Mouse (Mus musculus): ENCODE measurements around the gene Gm49510.

Gene Gm49510

GRCm38 (mm10) chr15:78930801-78931426, 31.4 kb downstream of the Gm49510 start:
- in situ Hi-C loops (cut with MboI; ENCODE audit: low pct_unique_long_range_greater_than_20kb in 1 of 2, low sequenced_read_pairs in 2 of 2, unreplicated experiment in 1 of 2) = no loop called here

DNA sequence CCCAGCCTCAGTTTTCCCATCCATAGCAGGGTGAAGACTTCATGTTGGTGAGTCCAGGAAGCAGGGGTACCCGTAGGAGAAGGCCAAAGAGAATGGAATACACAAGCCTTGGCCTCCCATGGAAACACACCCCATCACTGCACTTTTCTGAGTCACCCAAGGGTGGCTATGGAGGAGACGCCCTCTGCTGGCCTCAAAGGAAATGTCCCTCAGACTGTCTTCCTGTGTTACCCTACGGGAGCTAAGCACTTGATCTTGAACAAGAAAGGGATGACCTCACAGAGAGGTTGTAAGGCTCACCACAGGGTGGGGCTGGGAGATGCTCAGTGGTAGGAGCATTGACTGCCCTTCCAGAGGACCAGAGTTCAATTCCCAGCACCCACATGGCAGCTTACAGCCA, 32.1 kb downstream of the Gm49510 start:
- in situ Hi-C loops (cut with MboI; ENCODE audit: low pct_unique_long_range_greater_than_20kb in 1 of 2, low sequenced_read_pairs in 2 of 2, unreplicated experiment in 1 of 2) = no loop called here

DNA sequence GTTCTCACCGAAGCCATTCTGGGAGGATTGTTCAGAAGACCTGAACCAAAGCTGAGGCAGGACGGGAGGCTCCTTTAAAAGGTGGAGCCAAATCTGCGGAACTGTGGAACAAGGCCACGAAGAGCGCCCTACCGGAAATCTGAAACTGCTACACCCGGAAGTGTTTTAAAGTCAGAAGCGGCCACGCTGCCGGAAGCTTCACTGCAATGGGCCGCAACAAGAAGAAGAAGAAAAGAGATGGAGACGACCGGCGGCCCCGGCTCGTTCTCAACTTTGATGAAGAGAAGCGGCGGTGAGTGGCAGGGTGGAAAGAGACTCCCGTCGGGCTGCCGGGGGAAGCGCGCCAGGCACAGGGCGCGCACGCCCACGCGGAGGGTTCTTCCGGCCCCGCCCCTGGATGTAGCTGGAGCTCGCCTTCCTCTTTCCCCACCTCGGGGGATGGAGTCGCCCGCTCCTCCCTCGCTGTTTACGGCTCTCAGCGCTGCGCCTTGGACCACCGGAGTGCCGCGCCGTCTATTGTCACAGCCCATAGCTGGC, 35.4 kb downstream of the Gm49510 start, which contains the start of gene Nol12:
Gene Nol12 (plus strand): TSS at position 150 of the 537 bp plus-strand sequence.
- in situ Hi-C loops (cut with MboI; ENCODE audit: low pct_unique_long_range_greater_than_20kb in 1 of 2, low sequenced_read_pairs in 2 of 2, unreplicated experiment in 1 of 2) = no loop called here

DNA sequence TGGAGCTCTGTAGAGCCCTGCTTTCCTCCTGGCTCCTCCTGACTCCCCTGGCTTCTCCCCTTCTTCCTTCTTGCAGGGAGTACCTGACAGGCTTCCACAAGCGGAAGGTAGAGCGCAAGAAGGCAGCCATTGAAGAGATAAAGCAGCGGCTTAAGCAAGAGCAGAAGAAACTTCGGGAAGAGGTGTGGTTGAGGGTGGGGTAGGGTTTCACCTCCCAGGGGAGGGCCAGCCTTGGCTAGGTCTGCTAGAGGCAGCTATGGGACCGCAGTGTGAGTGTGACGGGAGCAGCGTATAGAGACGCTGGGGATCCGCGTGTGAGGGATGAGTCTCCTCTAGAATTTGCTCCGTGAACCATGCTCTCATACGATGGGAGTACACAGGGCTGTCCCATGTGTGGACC, 36.9 kb downstream of the Gm49510 start:
- in situ Hi-C loops (cut with MboI; ENCODE audit: low pct_unique_long_range_greater_than_20kb in 1 of 2, low sequenced_read_pairs in 2 of 2, unreplicated experiment in 1 of 2) = no loop called here

DNA sequence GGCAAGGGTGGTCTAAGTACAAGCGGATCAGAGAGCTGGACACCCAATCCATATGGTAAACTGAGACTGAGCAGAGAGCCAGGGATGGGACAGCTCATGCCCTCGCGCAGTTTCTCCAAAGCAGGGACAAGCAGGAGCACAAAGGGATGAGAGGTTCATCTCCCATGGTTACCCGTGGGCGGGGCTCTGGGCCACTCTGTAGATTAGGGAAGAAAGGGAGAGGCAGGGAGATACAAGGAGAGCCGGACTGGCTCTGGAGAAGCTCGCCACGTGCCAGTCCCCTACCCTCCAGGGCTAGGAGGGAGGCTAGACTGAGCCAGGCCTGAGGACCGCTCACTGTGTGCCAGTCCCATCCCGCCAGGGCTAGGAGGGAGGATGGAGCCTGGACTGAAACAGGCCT, 37.8 kb downstream of the Gm49510 start:
- in situ Hi-C loops (cut with MboI; ENCODE audit: low pct_unique_long_range_greater_than_20kb in 1 of 2, low sequenced_read_pairs in 2 of 2, unreplicated experiment in 1 of 2) = no loop called here

GRCm38 (mm10) chr15:78937963-78938362, 38.5 kb downstream of the Gm49510 start:
- in situ Hi-C loops (cut with MboI; ENCODE audit: low pct_unique_long_range_greater_than_20kb in 1 of 2, low sequenced_read_pairs in 2 of 2, unreplicated experiment in 1 of 2) = no loop called here

DNA sequence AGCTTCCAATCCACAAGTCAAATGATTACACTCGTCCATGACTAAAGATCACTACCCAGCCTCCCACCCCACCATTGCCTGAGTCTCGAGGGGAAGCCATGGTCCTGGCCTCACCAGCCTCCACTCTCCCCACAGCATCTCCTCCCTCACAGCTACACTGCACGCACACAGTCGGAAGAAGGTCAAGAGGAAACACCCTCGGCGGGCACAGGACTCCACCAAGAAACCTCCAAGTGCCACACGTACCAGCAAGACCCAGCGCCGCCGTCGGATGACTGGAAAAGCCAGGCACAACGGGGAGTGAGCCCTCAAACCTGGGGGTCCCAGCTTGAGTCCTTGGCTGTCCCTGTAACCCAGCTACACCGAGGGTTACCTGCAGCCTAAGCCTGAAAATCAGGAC, 40.9 kb downstream of the Gm49510 start:
- in situ Hi-C loops (cut with MboI; ENCODE audit: low pct_unique_long_range_greater_than_20kb in 1 of 2, low sequenced_read_pairs in 2 of 2, unreplicated experiment in 1 of 2) = no loop called here

DNA sequence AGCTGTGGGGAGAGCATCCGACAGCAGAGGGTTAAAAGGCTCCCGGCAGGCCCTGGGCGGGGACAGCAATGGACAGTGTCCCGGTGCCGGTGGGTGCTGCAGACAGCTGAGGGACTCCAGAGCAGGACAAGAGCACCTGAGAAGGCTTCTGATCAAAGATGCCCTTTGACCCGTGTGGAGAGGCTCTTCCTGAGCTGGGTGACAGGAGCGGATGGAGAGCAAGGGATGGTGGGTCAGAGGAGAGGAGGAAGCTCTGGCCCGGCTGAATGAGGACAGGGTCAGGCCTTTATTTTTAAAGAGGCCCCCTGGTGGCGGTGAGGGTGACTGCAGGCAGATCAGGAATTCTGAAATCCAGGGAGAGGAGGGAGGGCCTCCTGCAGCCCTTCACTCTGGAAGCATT, 43.2 kb downstream of the Gm49510 start:
- in situ Hi-C loops (cut with MboI; ENCODE audit: low pct_unique_long_range_greater_than_20kb in 1 of 2, low sequenced_read_pairs in 2 of 2, unreplicated experiment in 1 of 2) = no loop called here

DNA sequence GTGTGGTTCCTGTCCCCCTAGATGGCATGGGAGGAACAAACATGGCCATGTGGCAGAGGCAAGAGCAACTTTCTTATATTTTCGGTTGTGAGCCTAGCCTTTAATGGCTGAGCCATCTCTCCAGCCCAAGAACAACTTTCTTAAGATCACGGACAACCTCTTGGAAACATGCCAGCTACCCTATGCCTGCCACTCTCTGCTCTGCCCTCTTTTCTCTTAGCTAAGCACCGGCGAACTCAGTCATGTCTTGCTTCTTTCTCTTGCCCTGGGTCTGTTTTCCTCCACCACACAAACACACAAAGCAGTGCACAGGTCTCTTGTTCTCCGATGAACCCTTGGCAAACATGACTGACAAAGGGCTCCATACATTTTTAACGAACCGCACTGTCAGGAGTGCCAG, 46.8 kb downstream of the Gm49510 start:
- in situ Hi-C loops (cut with MboI; ENCODE audit: low pct_unique_long_range_greater_than_20kb in 1 of 2, low sequenced_read_pairs in 2 of 2, unreplicated experiment in 1 of 2) = no loop called here

GRCm38 (mm10) chr15:78947657-78948056, 48.2 kb downstream of the Gm49510 start, which contains the start of gene Triobp:
Gene Triobp, plus strand, starts transcription at chr15:78947724.
- in situ Hi-C loops (cut with MboI; ENCODE audit: low pct_unique_long_range_greater_than_20kb in 1 of 2, low sequenced_read_pairs in 2 of 2, unreplicated experiment in 1 of 2) = no loop called here

GRCm38 (mm10) chr15:78948152-78948725, 48.8 kb downstream of the Gm49510 start:
- in situ Hi-C loops (cut with MboI; ENCODE audit: low pct_unique_long_range_greater_than_20kb in 1 of 2, low sequenced_read_pairs in 2 of 2, unreplicated experiment in 1 of 2) = no loop called here

DNA sequence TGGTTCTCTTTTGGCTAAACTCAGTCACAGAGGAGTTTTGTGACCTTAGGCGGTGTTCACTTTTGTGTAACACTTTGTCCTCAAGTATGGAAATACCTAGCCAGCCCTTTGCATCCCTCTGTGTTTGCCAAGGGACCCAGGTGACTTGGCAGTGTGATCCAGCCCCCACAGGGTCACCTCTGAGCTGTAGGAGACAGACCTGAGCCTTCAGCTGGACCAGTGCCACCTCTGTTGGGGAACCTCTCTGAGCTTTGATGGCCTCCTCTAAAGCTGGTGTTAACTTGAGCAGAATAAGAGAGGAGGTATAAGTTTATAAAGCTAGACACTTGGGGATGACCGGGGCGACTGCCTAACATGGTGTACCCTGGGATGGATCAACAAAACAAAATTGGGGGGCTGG, 49.4 kb downstream of the Gm49510 start:
- in situ Hi-C loops (cut with MboI; ENCODE audit: low pct_unique_long_range_greater_than_20kb in 1 of 2, low sequenced_read_pairs in 2 of 2, unreplicated experiment in 1 of 2) = no loop called here

DNA sequence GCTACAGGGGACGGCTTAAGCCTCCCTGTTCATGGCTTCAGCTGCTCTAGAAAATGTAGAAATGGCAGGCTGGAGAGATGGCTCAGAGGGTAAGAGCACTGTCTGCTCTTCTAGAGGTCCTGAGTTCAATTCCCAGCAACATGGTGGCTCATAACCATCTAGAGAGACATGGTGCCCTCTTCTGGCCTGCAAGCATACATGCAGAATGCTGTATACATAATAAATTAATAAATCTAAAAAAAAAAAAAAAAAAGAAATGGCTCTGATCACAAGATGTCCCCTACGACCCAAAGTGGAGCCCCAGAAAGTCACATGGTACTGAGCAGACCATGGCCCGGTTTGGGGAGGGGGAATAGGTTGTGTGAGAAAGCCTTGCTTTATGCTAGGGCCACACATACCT, 56.2 kb downstream of the Gm49510 start:
- in situ Hi-C loops (cut with MboI; ENCODE audit: low pct_unique_long_range_greater_than_20kb in 1 of 2, low sequenced_read_pairs in 2 of 2, unreplicated experiment in 1 of 2) = no loop called here

DNA sequence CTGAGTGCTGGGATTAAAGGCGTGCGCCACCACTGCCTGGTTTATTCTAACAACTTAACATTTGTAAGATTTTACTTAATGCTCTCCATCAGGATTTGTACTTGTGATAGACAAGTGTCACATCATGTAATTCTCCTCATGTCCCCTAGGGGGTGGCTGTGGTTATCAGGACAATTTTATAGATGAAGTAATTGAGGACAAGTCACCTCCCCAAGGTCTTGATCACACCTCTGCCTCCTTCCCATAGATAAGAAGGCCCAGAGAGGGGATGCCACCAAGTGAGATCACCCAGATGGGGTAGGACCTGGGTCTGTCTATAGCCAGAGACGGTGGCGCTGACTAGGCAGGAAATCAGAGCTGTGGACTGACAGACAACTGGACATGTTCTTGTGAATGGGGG, 56.9 kb downstream of the Gm49510 start:
- in situ Hi-C loops (cut with MboI; ENCODE audit: low pct_unique_long_range_greater_than_20kb in 1 of 2, low sequenced_read_pairs in 2 of 2, unreplicated experiment in 1 of 2) = no loop called here

DNA sequence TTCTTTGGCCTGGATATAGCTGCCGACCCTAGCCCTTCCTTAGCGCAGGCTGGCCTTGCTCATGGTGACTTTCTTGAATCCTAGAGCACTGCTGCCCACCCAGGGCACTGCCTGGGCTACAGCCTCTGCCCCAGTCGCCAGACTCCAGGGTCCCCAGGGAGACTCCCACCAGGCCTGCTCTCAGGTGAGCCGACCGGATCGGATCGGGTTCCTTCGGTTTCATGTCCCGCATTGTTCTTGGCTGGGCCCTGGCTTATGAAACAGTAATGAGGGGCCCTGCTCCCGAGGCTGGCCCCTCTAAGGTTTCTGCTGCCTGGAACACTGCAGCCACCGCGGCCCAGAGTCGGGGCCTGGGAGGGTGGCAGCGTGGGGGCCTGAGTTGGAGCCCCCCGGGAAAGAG, 57.6 kb downstream of the Gm49510 start:
- in situ Hi-C loops (cut with MboI; ENCODE audit: low pct_unique_long_range_greater_than_20kb in 1 of 2, low sequenced_read_pairs in 2 of 2, unreplicated experiment in 1 of 2) = no loop called here

DNA sequence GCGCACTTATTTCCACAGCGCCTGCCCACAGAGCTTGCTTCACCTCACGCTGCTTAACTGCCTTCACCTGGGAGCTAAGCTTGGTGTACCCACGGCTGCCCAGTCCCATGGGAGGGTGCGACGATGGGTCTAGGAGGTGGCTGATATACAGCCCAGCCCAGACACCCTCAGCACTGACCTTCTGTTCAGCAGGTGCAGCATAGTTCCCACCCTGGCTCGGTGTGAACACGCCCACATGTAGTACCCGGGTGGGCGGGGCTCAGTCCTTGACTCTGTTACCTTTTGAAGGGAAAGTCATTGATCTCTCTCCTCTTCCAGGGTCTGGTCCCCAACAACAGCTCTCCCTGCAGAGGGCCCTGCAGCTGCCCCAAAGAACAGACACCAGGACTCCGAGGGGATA, 60.1 kb downstream of the Gm49510 start:
- in situ Hi-C loops (cut with MboI; ENCODE audit: low pct_unique_long_range_greater_than_20kb in 1 of 2, low sequenced_read_pairs in 2 of 2, unreplicated experiment in 1 of 2) = no loop called here

GRCm38 (mm10) chr15:78960088-78960487, 60.6 kb downstream of the Gm49510 start:
- in situ Hi-C loops (cut with MboI; ENCODE audit: low pct_unique_long_range_greater_than_20kb in 1 of 2, low sequenced_read_pairs in 2 of 2, unreplicated experiment in 1 of 2) = no loop called here

- in situ Hi-C loops (cut with MboI; ENCODE audit: low pct_unique_long_range_greater_than_20kb in 1 of 2, low sequenced_read_pairs in 2 of 2, unreplicated experiment in 1 of 2) = no loop called here
These were observed 63.4 kb downstream of the Gm49510 start for GRCm38 (mm10) chr15:78962885-78963284.

All from mouse embryonic stem cell (cell line).